Mouse (Mus musculus) spleen, adult 18-20 months (tissue): ENCODE measurements around the gene Zfp300.
A peak's percentile ranks its signal among the peaks of the same experiment; 100 is the strongest.

Experiments used
- DNase-seq, 2 experiments: peaks; one replicate each; pipeline ENCODE4 v3.0.0; 2022; ENCODE audit warnings: mixed read lengths in 2 of 2

Gene Zfp300

DNA sequence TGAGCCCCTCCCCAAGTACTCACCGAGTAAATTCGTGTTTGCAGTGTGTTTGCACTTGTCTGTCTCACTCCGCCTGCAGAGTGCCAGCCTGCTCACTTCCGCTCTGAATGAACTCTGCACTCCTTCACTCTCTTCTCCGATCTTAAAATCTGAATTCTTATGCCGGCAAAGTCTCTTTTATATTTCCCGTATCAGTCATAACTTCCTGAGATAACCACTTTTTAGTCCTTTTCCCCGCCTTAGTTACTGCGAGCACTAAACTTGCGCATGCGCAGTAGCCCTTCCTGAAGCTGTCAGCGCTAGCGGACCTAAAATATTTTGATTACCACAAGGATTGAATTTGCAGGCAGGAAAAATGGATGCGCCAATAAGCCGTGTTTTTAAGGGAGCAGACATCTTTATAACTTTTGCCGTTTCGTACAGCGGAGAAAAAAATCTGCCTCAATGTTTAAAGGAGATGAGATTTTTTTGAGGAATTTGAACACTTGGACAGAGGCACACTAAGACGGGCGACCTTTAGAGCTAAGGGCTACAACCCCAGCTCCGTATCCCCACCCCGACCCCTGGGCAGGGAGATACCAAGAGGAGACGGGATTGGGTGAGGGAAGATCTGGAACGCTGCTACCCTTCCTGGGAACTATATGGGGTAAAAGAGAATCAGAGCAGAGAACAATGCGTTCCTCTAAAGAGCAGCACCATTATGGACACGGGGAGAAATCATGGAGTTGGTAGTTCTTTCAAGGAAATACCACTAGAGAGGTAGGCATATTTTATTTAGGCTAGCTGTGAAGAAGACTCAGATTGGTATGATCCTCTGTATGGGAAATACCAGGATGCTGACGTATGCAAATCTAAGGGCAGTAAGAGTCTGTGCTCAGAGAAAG, at the start of gene Zfp300:
Zfp300 (minus strand) TSS at position 545 of the 884 bp plus-strand sequence.
- DNase-seq: peak; percentile 25 to 46

DNA sequence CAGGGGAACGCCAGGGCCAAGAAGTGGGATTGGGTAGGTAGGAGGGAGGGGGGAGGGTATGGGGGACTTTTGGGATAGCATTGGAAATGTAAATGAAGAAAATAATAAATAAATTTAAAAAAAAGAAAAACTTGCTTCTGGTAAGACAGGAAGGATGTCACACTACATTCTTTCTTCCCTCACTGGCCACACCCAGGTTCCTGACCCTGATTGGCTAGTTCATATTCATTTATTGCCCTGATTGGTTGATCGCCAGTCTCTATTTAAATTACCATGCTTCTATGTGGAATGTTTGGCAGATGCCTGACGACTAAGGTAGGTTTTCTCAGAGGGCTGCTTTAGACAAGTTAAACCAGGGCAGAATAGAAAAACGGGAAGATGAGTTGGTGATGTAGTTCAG, 26.2 kb upstream of the Zfp300 start, which contains the start of gene Ssxa1:
Ssxa1 (plus strand) TSS at position 301 of the 400 bp plus-strand sequence.
- no peak for DNase-seq

DNA sequence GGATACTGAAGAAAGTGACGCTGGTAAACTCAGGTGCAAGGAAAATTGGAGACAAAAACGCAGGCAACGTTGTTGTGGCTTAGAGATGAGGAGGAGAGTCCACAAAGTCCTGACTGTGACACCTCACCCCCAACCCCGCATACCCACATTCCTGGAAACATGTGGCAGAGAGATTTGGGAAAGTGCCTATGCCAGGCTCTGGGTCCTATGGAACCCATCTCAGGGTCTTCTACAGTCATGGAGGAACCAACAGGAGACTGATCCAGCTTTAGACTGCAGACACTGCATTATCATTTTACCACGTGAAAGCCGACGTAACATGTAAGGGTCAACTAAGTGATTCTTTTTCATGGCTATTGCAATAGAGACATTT, 526 bp upstream of the Zfp300 start:
- DNase-seq: no peak

DNA sequence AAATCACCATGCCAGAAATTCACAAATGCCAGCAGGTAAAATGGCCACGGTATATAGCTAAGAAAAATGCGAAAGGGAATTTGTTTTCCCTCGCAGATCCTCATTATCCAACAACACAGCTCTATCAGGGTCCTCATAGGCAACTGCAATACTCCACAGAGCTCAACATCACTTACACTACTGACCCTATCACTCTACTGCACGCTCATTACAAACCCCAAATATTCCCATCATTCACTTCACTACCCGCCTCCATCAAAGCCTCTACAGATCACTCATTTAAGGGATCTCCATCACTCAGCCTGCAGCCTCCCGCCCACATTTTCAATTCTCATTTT, 713 bp downstream of the Zfp300 start:
- no peak for DNase-seq

DNA sequence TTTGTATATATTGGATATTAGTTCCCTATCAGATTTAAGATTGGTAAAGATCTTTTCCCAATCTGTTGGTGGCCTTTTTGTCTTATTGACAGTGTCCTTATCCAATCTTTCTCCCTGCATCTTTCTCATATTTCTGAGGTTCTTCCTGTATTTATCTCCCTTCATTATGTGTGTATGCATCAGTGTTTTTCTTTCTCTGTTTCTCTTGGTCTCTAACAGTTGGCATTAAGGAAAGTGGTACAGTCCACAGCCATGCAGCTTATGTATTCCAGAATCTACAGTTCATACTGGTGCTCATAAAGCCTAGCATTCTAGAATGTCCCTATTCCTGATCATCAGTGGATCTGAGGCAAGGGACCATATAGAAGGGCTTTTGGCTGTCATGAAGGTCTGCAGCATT, 21.2 kb downstream of the Zfp300 start, which contains the start of gene Spaca5:
Spaca5 (plus strand) TSS at position 301 of the 400 bp plus-strand sequence.
- no peak for DNase-seq

DNA sequence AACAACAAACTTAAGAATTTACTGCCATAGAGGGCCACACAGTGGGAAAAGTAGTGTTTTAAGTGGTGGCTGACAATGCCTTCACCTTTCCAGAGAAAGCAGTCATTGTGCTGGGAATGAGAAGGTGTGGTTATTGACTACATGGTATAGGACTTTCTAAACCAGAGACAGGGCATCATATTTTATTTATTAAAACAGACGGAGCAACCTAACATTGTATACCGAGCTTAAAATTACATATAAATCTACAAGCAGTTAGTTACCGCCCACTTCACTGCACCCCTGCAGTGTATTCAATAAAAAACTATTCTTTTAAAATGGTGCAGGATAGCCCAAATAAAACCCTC, 26.8 kb downstream of the Zfp300 start:
- DNase-seq: no peak

DNA sequence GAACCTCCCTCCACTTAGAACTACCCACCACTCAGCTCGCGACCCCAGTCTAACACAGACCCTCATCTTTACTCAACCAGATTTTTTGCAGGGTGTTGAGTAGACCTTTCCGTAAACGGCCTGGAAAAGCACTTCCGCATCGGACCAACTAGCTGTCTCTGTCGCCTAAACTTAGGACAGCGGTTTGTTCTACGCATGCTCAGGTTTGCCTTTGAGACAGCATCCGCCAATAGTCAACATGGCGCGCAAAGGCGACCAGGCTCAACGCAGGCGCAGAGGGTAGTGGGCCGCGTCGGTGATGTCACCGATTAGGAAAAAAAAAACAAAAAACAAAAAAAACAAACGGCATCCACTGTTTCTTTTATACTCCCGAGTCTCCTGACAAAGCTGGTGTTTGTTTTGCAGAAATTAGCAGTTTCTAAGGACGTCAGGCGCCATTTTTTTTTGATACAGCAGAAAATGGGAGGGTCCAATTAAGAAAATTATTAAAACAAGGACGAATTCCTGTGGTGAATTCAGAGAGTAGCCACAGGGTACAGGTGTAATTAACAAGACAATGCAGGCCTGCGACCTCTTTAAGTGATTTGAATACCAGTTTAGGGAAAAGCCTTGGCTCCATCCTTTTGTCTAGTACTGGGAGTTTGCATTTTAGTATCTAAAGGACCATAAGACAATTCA, 27.3 kb downstream of the Zfp300 start, which contains the start of gene Zfp182:
Zfp182 (minus strand) TSS at position 451 of the 678 bp plus-strand sequence.
- peak; percentile 62 to 64 for DNase-seq

DNA sequence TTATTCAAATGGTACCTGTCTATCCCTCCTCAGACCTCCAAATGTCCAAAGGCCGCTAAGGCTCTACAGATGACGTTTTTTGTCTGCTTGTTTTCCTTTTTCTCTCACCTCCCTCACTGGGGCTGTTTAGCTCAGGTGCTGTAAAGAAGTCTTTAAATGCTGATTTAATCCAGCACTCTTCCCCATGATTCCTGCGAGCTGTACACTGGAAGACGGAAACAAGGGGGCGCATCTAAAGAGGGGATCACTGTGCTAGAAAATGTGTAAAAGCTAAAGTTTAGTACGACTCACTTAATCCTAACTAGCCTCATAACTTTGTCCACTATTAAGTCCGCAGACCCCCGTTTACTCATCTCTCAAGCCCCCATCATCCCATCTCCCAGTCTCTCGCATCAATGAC, 27.9 kb downstream of the Zfp300 start:
- DNase-seq: no peak
